Mouse (Mus musculus) kidney, postnatal 0 days (tissue): ENCODE measurements around the gene Slc2a3. TPM values are rescaled to one million over a fixed set of nuclear protein-coding genes. Genes with fewer than 3 reads are reported as not detected.
A peak's percentile ranks its signal among the peaks of the same experiment; 100 is the strongest.

Experiments
- ATAC-seq: fragments of 200-750 bp; cut with Nextera tagmentation; replicated peaks from 2 replicates; pipeline ENCODE4 v1.8.0; 2017; ENCODE audit warnings: low read depth, moderate number of reproducible peaks, moderate TSS enrichment, moderate library complexity; ENCODE audit not compliant: low FRiP score
- DNase-seq: peaks from one replicate; pipeline ENCODE4 v3.0.0-alpha.2; 2016; ENCODE audit warnings: low spot score
- H3K27ac ChIP-seq: fragments of 300-500 bp; sonication (generic); 2 replicates; pipeline ENCODE4 v1.5.1; 2014; ENCODE audit warnings: mild to moderate bottlenecking
- H3K27me3 ChIP-seq: fragments of 300-500 bp; sonication (generic); 2 replicates; pipeline ENCODE4 v1.6.1; 2014; ENCODE audit warnings: low read length, mixed read lengths; ENCODE audit not compliant: insufficient read depth
- H3K36me3 ChIP-seq: fragments of 300-500 bp; sonication (generic); 2 replicates; pipeline ENCODE4 v1.6.1; 2014; ENCODE audit warnings: low read length, mixed read lengths; ENCODE audit not compliant: insufficient read depth
- H3K4me1 ChIP-seq: fragments of 300-500 bp; sonication (generic); replicated peaks from 2 replicates; pipeline ENCODE4 v1.6.1; 2014; ENCODE audit warnings: antibody characterized with exemption, low read length, mixed read lengths; ENCODE audit not compliant: insufficient read depth
- H3K4me2 ChIP-seq: fragments of 300-500 bp; sonication (generic); 2 replicates; pipeline ENCODE4 v1.6.1; 2014; ENCODE audit warnings: mild to moderate bottlenecking, low read length, moderate library complexity, mixed read lengths
- H3K4me3 ChIP-seq: fragments of 300-500 bp; sonication (generic); replicated peaks from 2 replicates; pipeline ENCODE4 v1.5.1; 2014; ENCODE audit warnings: low read depth, low read length
- H3K9ac ChIP-seq: fragments of 300-500 bp; sonication (generic); 2 replicates; pipeline ENCODE4 v1.6.1; 2014; ENCODE audit warnings: low read depth, low read length
- H3K9me3 ChIP-seq: fragments of 300-500 bp; sonication (generic); replicated peaks from 2 replicates; pipeline ENCODE4 v1.6.1; 2016; ENCODE audit warnings: low read length, inconsistent platforms, mixed read lengths
- CTCF ChIP-seq: IDR thresholded peaks from 2 replicates; pipeline ENCODE4 v1.5.1; 2016; ENCODE audit warnings: antibody characterized with exemption, low read depth, mild to moderate bottlenecking, moderate library complexity
- WGBS: fragments of 180-500 bp; shearing (Covaris S2); extraction: QIAGEN DNeasy Blood & Tissue Kit; methylation state at CpG from one replicate; pipeline ENCODE4 v1.1.7; 2014; 5-methylcytosine and 5-hydroxymethylcytosine counted together
- polyA plus RNA-seq: library from polyadenylated mRNA; unstranded; fragments of >200 nt; fragmentation: Nextera tagmentation; extraction: Ambion mirVana; gene quantifications from 2 replicates; pipeline ENCODE4 v1.2.1, GENCODE M21; 2015

Gene Slc2a3
- polyA plus RNA-seq, 1 experiment from 2014 or later, result 4.1 TPM

DNA sequence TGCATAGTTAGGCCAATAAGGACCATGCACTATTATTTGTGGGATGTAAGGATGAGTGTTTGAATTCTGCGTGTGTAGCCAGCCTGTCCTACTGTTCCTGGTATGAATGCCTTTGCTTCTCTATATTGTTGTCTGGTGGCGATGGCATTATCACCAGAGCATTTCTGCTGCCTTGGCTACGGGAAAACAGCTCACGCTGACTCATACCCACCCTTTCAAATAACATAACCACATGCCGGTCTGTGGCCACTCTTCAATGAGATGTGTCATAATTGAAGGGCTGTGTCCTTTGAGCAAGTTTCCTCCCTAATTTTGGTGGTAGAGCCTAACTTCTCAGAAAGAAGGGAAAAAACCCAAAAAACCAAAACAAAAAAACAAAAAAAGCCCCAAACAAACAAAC is 42.7 kb downstream of the Slc2a3 start:
- no peaks in the 10 kb centered on the region for H3K27me3 ChIP-seq
- no peak overlapping the region for H3K4me3 ChIP-seq
- no peak overlapping the region for H3K27ac ChIP-seq
- H3K9ac ChIP-seq, result no peak overlapping the region
- ATAC-seq (no peak), DNase-seq (no peak)
- WGBS, result 76% methylated on average over 5 of the region's 5 CpGs
- H3K4me2 ChIP-seq, result no peak overlapping the region
- H3K36me3 ChIP-seq, result no peaks in the 10 kb centered on the region
- no peaks in the 10 kb centered on the region for H3K4me1 ChIP-seq
- no peaks in the 10 kb centered on the region for H3K9me3 ChIP-seq
- TF ChIP-seq CTCF, result no peak

DNA sequence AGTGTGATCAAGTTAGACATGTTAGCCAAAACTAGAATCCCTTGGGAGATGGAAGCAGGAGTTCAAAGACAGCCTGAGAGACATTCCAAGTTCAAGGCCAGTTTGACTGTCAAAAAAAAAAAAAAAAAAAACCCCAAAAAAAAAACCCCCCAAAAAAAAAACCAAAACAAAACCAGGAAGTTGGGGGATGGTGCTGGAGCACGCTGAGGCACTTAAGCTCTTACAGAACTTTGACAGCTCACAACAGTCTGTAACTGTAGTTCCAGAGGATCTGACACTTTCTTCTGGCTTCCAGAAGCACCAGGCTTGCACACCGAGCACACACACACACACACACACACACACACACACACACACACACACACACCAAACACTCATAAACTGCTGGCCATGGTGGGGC is 45.5 kb downstream of the Slc2a3 start:
- ATAC-seq (no peak), DNase-seq (peak; percentile 45)
- 34% methylated on average over 2 of the region's 2 CpGs for WGBS
- no peak overlapping the region for H3K27ac ChIP-seq
- no peak overlapping the region for H3K9ac ChIP-seq
- H3K4me1 ChIP-seq, result no peaks in the 10 kb centered on the region
- no peak overlapping the region for H3K4me3 ChIP-seq
- no peak overlapping the region for H3K4me2 ChIP-seq
- no peak for TF ChIP-seq CTCF
- H3K27me3 ChIP-seq, result no peaks in the 10 kb centered on the region
- no peaks in the 10 kb centered on the region for H3K36me3 ChIP-seq
- H3K9me3 ChIP-seq, result no peaks in the 10 kb centered on the region

DNA sequence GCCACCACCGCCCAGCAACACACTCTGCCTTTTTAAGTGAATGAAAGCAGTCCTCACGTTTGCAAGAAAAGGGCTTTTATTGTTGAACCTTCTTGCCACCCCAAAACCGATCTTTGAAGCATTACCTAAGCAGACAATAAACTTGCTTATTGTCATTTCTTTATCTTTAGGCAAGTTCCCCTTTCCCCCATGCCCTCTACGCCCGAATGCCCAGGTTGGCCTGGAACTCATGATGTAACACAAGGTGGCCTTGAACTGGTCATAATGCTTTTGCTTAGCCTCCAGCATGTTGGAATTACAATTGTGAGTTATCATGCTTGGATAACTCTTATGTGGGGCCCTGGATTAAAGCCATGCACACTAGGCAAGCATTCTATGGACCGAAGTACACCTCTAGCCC is 50.9 kb downstream of the Slc2a3 start:
- no peak for ATAC-seq
- H3K9ac ChIP-seq, result no peak overlapping the region

DNA sequence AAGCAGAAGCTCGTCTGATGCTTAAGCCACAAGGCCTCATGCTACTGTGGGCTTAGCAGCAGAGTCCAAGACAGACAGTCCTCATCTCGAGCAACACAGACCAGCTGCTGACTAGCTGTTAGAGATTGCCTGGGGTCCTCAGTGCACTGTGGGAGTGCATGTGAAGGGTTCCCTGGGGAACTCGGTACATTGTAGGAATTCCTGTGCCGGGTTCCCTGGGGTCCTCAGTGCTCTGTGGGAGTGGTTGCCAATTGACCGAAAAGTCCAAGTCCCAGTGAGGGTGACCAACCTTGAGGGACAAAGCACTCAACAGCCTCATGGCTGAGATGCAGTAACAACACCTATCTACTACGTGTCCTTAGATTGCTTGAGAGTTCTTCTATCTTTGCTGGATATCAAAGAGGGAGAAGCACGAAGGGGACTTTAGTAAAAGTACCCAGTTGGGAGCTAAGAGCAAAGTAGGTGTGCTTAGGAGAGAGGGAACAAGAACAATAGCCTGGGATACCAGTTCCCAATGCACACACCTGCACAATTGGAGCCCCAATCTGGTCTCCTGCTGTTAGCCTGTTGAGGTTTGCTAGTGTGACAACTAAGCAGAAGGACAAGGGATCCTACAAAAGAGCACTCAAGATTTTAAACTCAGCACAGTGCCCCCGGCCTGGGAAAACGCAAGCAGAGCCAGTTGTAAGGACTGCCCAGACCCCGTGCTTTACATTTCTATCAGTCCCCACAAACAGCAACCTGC is 56.8 kb downstream of the Slc2a3 start:
- Histone ChIP-seq H3K4me3 (no peak overlapping the region), H3K9ac (no peak overlapping the region), H3K27me3 (no peaks in the 10 kb centered on the region; the same call in 1 of the 2 replicates), H3K9me3 (no peaks in the 10 kb centered on the region), H3K4me1 (0 out of 2 replicates have a peak, but pooled peaks cover 3% of the 10 kb centered on the region), H3K4me2 (no peak overlapping the region), H3K36me3 (no peaks in the 10 kb centered on the region), H3K27ac (no peak overlapping the region)
- ATAC-seq, result no peak
- peak; percentile 45 for DNase-seq
- WGBS, result 44% methylated on average over 10 of the region's 10 CpGs
- TF ChIP-seq CTCF, result no peak

More for the DNA sequence above, 50.9 kb downstream of the Slc2a3 start:
- H3K9me3 ChIP-seq, result no peaks in the 10 kb centered on the region
- no peak overlapping the region for H3K4me2 ChIP-seq
- no peak overlapping the region for H3K27ac ChIP-seq
- no peaks in the 10 kb centered on the region for H3K36me3 ChIP-seq
- TF ChIP-seq CTCF, result no peak
- WGBS, result 77% methylated on average over 6 of the region's 6 CpGs
- H3K27me3 ChIP-seq, result no peaks in the 10 kb centered on the region
- DNase-seq, result no peak
- no peaks in the 10 kb centered on the region for H3K4me1 ChIP-seq
- H3K4me3 ChIP-seq, result no peak overlapping the region

DNA sequence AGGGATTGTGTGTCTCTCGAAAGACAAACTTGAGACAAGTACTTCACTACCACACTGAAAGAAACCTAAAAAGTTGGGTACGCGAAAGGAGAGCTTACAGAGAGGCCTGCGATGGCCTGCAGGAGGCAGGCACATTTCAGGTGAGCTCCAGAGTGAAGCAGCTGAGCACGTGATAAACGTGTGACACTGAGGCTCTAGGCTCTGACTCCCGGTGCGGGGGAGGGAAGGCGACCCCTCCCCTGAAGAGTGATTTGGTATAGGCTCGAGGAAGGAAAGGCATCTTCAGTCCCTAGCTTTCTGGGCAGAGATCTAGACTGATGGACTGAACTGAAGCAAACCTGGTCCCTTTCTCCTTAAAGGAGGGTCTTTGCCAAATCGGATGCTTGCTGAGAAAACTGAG is 58.1 kb downstream of the Slc2a3 start:
- H3K36me3 ChIP-seq, result 0 out of 2 replicates have a peak, but pooled peaks cover 2% of the 10 kb centered on the region
- whole genome bisulfite sequencing, result 25% methylated on average over 11 of the region's 11 CpGs

DNA sequence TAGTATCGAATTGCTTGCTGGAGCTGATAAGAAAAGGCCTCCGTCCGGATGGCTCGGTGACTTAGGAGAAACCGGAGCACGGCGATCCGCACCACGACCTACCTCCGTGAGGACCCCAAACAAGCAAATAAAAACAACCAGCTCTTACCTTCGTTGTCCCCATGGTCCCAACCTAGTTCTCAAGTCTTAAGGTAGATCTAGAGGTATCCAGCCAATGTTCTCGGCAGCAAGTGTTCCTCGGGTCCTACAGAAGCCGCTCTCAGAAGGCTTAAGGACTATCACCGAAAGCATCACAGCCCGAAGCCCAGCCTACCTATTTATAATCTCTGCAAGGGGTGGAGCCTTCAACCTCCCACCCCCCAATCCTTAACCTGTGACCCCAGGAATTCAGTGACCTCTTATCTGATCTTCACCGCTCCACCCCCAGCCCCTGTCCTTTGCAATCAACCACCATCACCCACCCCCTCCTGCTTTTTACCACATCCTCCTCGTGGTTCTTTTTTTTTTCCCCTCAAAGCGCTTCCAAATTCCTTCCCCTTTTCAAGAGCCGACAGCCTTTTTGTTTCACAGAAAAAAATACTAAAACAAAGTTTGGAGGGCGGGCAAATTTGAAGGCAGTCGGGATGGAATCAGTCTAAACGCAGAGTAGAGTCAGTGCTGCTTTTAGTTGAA is 59.1 kb downstream of the Slc2a3 start:
- Histone ChIP-seq H3K36me3 (0 out of 2 replicates have a peak, but pooled peaks cover 2% of the 10 kb centered on the region), H3K9ac (no peak overlapping the region), H3K4me3 (peak overlapping the region; percentile 42), H3K27ac (no peak overlapping the region), H3K4me1 (0 out of 2 replicates have a peak, but pooled peaks cover 3% of the 10 kb centered on the region), H3K4me2 (peak overlapping the region; percentile 70), H3K9me3 (no peaks in the 10 kb centered on the region), H3K27me3 (no peaks in the 10 kb centered on the region; the same call in 1 of the 2 replicates)
- no peak for ATAC-seq
- WGBS, result 1% methylated on average over 23 of the region's 23 CpGs
- no peak for TF ChIP-seq CTCF
- peak; percentile 83 for DNase-seq

More for the DNA sequence above, 58.1 kb downstream of the Slc2a3 start:
- ATAC-seq (no peak), DNase-seq (no peak)
- no peak overlapping the region for H3K9ac ChIP-seq
- H3K27me3 ChIP-seq, result no peaks in the 10 kb centered on the region; the same call in 1 of the 2 replicates
- H3K4me1 ChIP-seq, result 0 out of 2 replicates have a peak, but pooled peaks cover 3% of the 10 kb centered on the region
- H3K27ac ChIP-seq, result no peak overlapping the region
- H3K4me3 ChIP-seq, result no peak overlapping the region
- TF ChIP-seq CTCF, result no peak; the same call in 1 of the 2 replicates
- no peaks in the 10 kb centered on the region for H3K9me3 ChIP-seq
- no peak overlapping the region for H3K4me2 ChIP-seq
